Mouse (Mus musculus): Measurements from ENCODE around the gene Krt27. TPM values are rescaled to one million over a fixed set of nuclear protein-coding genes. Genes with fewer than 3 reads are reported as not detected.

The Krt27 gene
- total and polyA plus RNA-seq, 3 experiments = not detected

- H3K36me3 ChIP-seq (ENCODE audit: control insufficient read depth in 1 of 2, insufficient read depth in 2 of 2, low read length in 2 of 2) = peaks cover 0 to 2% of the 10 kb centered on the region in 2 experiments; a peak in 2 of 4 replicates
- no peak overlapping the region for H3K4me3 ChIP-seq (ENCODE audit: control insufficient read depth in 1 of 2, insufficient read depth in 1 of 2, low read depth in 2 of 2, low read length in 2 of 2)
- no peaks in the 10 kb centered on the region for H3K4me1 ChIP-seq (ENCODE audit: control insufficient read depth in 1 of 2, insufficient read depth in 2 of 2, low read length in 2 of 2)
- peaks cover 11 to 12% of the 10 kb centered on the region in 2 experiments for H3K27me3 ChIP-seq (ENCODE audit: control insufficient read depth in 1 of 2, insufficient read depth in 2 of 2, low read length in 2 of 2)
- H3K79me2 ChIP-seq (ENCODE audit: control insufficient read depth, insufficient read depth, low read length, poor library complexity) = no peaks in the 10 kb centered on the region
- no peak overlapping the region for H3K27ac ChIP-seq (ENCODE audit: control insufficient read depth, low read depth, low read length)
- H3K9me3 ChIP-seq (replicated peaks; ENCODE audit: insufficient read depth, low read length) = no peaks in the 10 kb centered on the region
- H3K9ac ChIP-seq (ENCODE audit: control insufficient read depth, low read depth, low read length, poor library complexity, severe bottlenecking) = no peak overlapping the region
- no peak for TF ChIP-seq NELFE (IDR thresholded peaks at IDR 0.05; ENCODE audit: low read depth, low read length)
- TF ChIP-seq MAFK (IDR thresholded peaks at IDR 0.05; ENCODE audit: borderline replicate concordance, low read depth, low read length) = no peak
- no peak for TF ChIP-seq GABPA (IDR thresholded peaks at IDR 0.05; ENCODE audit: low read depth, low read length)
- no peak for TF ChIP-seq SMC3 (IDR thresholded peaks at IDR 0.05; ENCODE audit: low read depth, low read length)
- no peak for TF ChIP-seq POLR2AphosphoS2 (IDR thresholded peaks at IDR 0.05; ENCODE audit: low read length)
- TF ChIP-seq UBTF (IDR thresholded peaks at IDR 0.05; ENCODE audit: borderline replicate concordance, insufficient read depth, low read depth, low read length) = no peak
- TF ChIP-seq GATA1 (IDR thresholded peaks at IDR 0.05; ENCODE audit: low read depth, low read length) = no peak
- TF ChIP-seq MXI1 (IDR thresholded peaks at IDR 0.05; ENCODE audit: low read depth, low read length) = no peak
- no peak for TF ChIP-seq MAZ (IDR thresholded peaks at IDR 0.05; ENCODE audit: low read depth, low read length)
- no peak for TF ChIP-seq TCF12 (IDR thresholded peaks at IDR 0.05; ENCODE audit: low read depth, low read length)
- no peak for TF ChIP-seq HCFC1 (IDR thresholded peaks at IDR 0.05; ENCODE audit: low read depth, low read length)
- no peak for TF ChIP-seq TBP (IDR thresholded peaks at IDR 0.05; ENCODE audit: low read depth, low read length)
- no peak for TF ChIP-seq MEF2A (IDR thresholded peaks at IDR 0.05; ENCODE audit: extremely low read depth, insufficient replicate concordance, low read depth, low read length, poor library complexity, severe bottlenecking)
- TF ChIP-seq SIN3A (IDR thresholded peaks at IDR 0.05; ENCODE audit: low read length) = no peak
- TF ChIP-seq BHLHE40 (IDR thresholded peaks at IDR 0.05; ENCODE audit: borderline replicate concordance, low read depth, low read length) = no peak
- no peak for TF ChIP-seq ZKSCAN1 (IDR thresholded peaks at IDR 0.05; ENCODE audit: low read depth, low read length)
- TF ChIP-seq ETS1 (IDR thresholded peaks at IDR 0.05; ENCODE audit: low read depth, low read length) = no peak
- no peak for TF ChIP-seq POLR2AphosphoS5 (IDR thresholded peaks at IDR 0.05; ENCODE audit: borderline replicate concordance, low read depth, low read length)
- TF ChIP-seq ZMIZ1 (IDR thresholded peaks at IDR 0.05; ENCODE audit: low read depth, low read length) = no peak
- DNase-seq (ENCODE audit: low read depth, low spot score) = no peak
Measured at GRCm38 (mm10) chr11:99391375-99391774, 40.5 kb upstream of the Krt27 start.

- Histone ChIP-seq H3K4me1 (ENCODE audit: control insufficient read depth in 1 of 2, insufficient read depth in 2 of 2, low read length in 2 of 2) (no peaks in the 10 kb centered on the region), H3K27ac (ENCODE audit: control insufficient read depth, low read depth, low read length) (no peak overlapping the region), H3K27me3 (ENCODE audit: control insufficient read depth in 1 of 2, insufficient read depth in 2 of 2, low read length in 2 of 2) (peaks cover 12 to 14% of the 10 kb centered on the region in 2 experiments)
Measured at GRCm38 (mm10) chr11:99390866-99391265, 40.0 kb upstream of the Krt27 start.

More at GRCm38 (mm10) chr11:99390866-99391265, 40.0 kb upstream of the Krt27 start:
- Histone ChIP-seq H3K4me3 (ENCODE audit: control insufficient read depth in 1 of 2, insufficient read depth in 1 of 2, low read depth in 2 of 2, low read length in 2 of 2) (no peak overlapping the region), H3K9me3 (replicated peaks; ENCODE audit: insufficient read depth, low read length) (no peaks in the 10 kb centered on the region), H3K79me2 (ENCODE audit: control insufficient read depth, insufficient read depth, low read length, poor library complexity) (no peaks in the 10 kb centered on the region), H3K9ac (ENCODE audit: control insufficient read depth, low read depth, low read length, poor library complexity, severe bottlenecking) (no peak overlapping the region), H3K36me3 (ENCODE audit: control insufficient read depth in 1 of 2, insufficient read depth in 2 of 2, low read length in 2 of 2) (no peaks in the 10 kb centered on the region)
- no peak for TF ChIP-seq NELFE (IDR thresholded peaks at IDR 0.05; ENCODE audit: low read depth, low read length)
- TF ChIP-seq GATA1 (IDR thresholded peaks at IDR 0.05; ENCODE audit: low read depth, low read length) = no peak
- no peak for TF ChIP-seq SMC3 (IDR thresholded peaks at IDR 0.05; ENCODE audit: low read depth, low read length)
- no peak for TF ChIP-seq MYB (IDR thresholded peaks at IDR 0.05; ENCODE audit: low read depth, low read length)
- no peak for TF ChIP-seq ELF1 (IDR thresholded peaks at IDR 0.05; ENCODE audit: low read depth, low read length)
- no peak for TF ChIP-seq MAZ (IDR thresholded peaks at IDR 0.05; ENCODE audit: low read depth, low read length)
- TF ChIP-seq USF2 (IDR thresholded peaks at IDR 0.05; ENCODE audit: borderline replicate concordance in 1 of 2, insufficient read depth in 1 of 2, low read depth in 1 of 2, low read length in 2 of 2) = no peak
- no peak for TF ChIP-seq MAFK (IDR thresholded peaks at IDR 0.05; ENCODE audit: borderline replicate concordance, low read depth, low read length)
- no peak for TF ChIP-seq NRF1 (IDR thresholded peaks at IDR 0.05; ENCODE audit: insufficient read depth, low read depth, low read length, poor library complexity, severe bottlenecking)
- DNase-seq (ENCODE audit: low read depth, low spot score) = no peak

All from MEL (cell line).